Comparison of ENCODE assay signal across 8 mouse cellular contexts in genomic region chr7:79147011-79147837, GRCm38 (mm10). TPM values are rescaled to one million over a fixed set of nuclear protein-coding genes. Genes with fewer than 3 reads are reported as not detected.
A peak's percentile ranks its signal among the peaks of the same experiment; 100 is the strongest.
DNase-seq lines count a peak whose midpoint lies in the region; ATAC-seq and TF ChIP-seq lines count a peak whose summit lies in the region.

No protein-coding gene starts in this region.

- WGBS in forebrain, embryonic 12.5 days = 52% methylated on average over 12 of the region's 12 CpGs
- 61% methylated on average over 12 of the region's 12 CpGs for WGBS in hindbrain, embryonic 15.5 days
- 60% methylated on average over 12 of the region's 12 CpGs for WGBS in liver, postnatal 0 days (ENCODE audit: insufficient replicate concordance)

- peak overlapping the region; percentile 98 for H3K27ac ChIP-seq in gastrocnemius, adult 2 months
- no peak overlapping the region for H3K27ac ChIP-seq in forebrain, embryonic 12.5 days
- H3K27ac ChIP-seq in hindbrain, embryonic 15.5 days (replicated peaks) = no peak overlapping the region
- H3K27ac ChIP-seq in liver, postnatal 0 days (ENCODE audit: low read depth) = no peak overlapping the region

- H3K27me3 ChIP-seq in forebrain, embryonic 12.5 days = no peaks in the 10 kb centered on the region
- no peaks in the 10 kb centered on the region for H3K27me3 ChIP-seq in hindbrain, embryonic 15.5 days
- H3K27me3 ChIP-seq in liver, postnatal 0 days (ENCODE audit: insufficient read depth, low read length) = no peaks in the 10 kb centered on the region

- no peak for TF ChIP-seq EP300 in liver, postnatal 0 days (IDR thresholded peaks at IDR 0.05; ENCODE audit: low read depth)

- no peaks in the 10 kb centered on the region for H3K9me3 ChIP-seq in forebrain, embryonic 12.5 days
- no peaks in the 10 kb centered on the region for H3K9me3 ChIP-seq in hindbrain, embryonic 15.5 days
- no peaks in the 10 kb centered on the region for H3K9me3 ChIP-seq in liver, postnatal 0 days (ENCODE audit: low read length)

- H3K4me1 ChIP-seq in forebrain, embryonic 12.5 days = peaks cover 30% of the 10 kb centered on the region
- peaks cover 18% of the 10 kb centered on the region for H3K4me1 ChIP-seq in hindbrain, embryonic 15.5 days (replicated peaks)
- H3K4me1 ChIP-seq in liver, postnatal 0 days (ENCODE audit: insufficient read depth) = peaks cover 5% of the 10 kb centered on the region; the same call in 1 of the 2 replicates

- H3K4me3 ChIP-seq in gastrocnemius, adult 2 months = peak overlapping the region; percentile 97
- H3K4me3 ChIP-seq in forebrain, embryonic 12.5 days (replicated peaks) = peak overlapping the region; percentile 61; the same call in 1 of the 2 replicates
- peak overlapping the region; percentile 61 for H3K4me3 ChIP-seq in hindbrain, embryonic 15.5 days
- no peak overlapping the region for H3K4me3 ChIP-seq in liver, postnatal 0 days (ENCODE audit: low read depth, low read length)

- DNase-seq in gastrocnemius, adult 2 months = peak; percentile 75
- no peak for DNase-seq in gastrocnemius, postnatal 4 days (ENCODE audit: low spot score in 2 of 2)
- no peak for DNase-seq in liver, postnatal 0 days
- DNase-seq in urinary bladder, postnatal 36 days (ENCODE audit: low spot score in 2 of 2) = no peak
- DNase-seq in ovary, postnatal 14 days (ENCODE audit: low spot score) = no peak

- H3K4me2 ChIP-seq in forebrain, embryonic 12.5 days = peak overlapping the region; percentile 89
- peak overlapping the region; percentile 96 for H3K4me2 ChIP-seq in hindbrain, embryonic 15.5 days
- peak overlapping the region; percentile 92 for H3K4me2 ChIP-seq in liver, postnatal 0 days (ENCODE audit: low read depth, low read length)

- intact Hi-C loops in gastrocnemius, adult 2 months (cut with DNase I) = loop anchor here (5.0 to 10.0 kb wide), 2 partner anchors 55 to 318 kb away; partner anchors contain the start of gene Polg

- peak overlapping the region; percentile 59; the same call in 1 of the 2 replicates for H3K9ac ChIP-seq in forebrain, embryonic 12.5 days
- H3K9ac ChIP-seq in hindbrain, embryonic 15.5 days = peak overlapping the region; percentile 3; the same call in 1 of the 2 replicates
- H3K9ac ChIP-seq in liver, postnatal 0 days (replicated peaks) = no peak overlapping the region

- no peak for TF ChIP-seq CTCF in gastrocnemius, adult 2 months (IDR thresholded peaks at IDR 0.05)
- TF ChIP-seq CTCF in liver, postnatal 0 days (IDR thresholded peaks at IDR 0.05; ENCODE audit: low read depth) = no peak

- 0 out of 2 replicates have a peak, but pooled peaks cover 3% of the 10 kb centered on the region for H3K36me3 ChIP-seq in forebrain, embryonic 12.5 days (replicated peaks)
- no peaks in the 10 kb centered on the region for H3K36me3 ChIP-seq in hindbrain, embryonic 15.5 days
- H3K36me3 ChIP-seq in liver, postnatal 0 days (replicated peaks; ENCODE audit: insufficient read depth, low read length) = 0 out of 2 replicates have a peak, but pooled peaks cover 2% of the 10 kb centered on the region

- ATAC-seq in forebrain, embryonic 12.5 days (ENCODE audit: low FRiP score) = no peak
- ATAC-seq in hindbrain, embryonic 15.5 days (ENCODE audit: low FRiP score, low read depth) = no peak
- ATAC-seq in liver, postnatal 0 days = no peak
- ATAC-seq in cerebellum, adult (ENCODE audit: insufficient number of reproducible peaks, low FRiP score, low TSS enrichment) = no peak

RNA-seq across cellular contexts. Expression of gene Mfge8, which starts 1.6 kb away (rescaled TPM):
- total RNA-seq in gastrocnemius, adult 2 months (2021) = 10 to 100 TPM; 39.1 to 53.6 TPM
- total RNA-seq in gastrocnemius, postnatal 4 days (2021) = 100 to 1,000 TPM; 103 TPM
- polyA plus RNA-seq in forebrain, embryonic 12.5 days (2016; fragmentation: Nextera tagmentation; extraction: Ambion mirVana) = 54.4 and 59.7 TPM in 2 replicates
- polyA plus RNA-seq in hindbrain, embryonic 15.5 days (2015; fragmentation: Nextera tagmentation; extraction: Ambion mirVana) = 206 and 214 TPM in 2 replicates
- polyA plus RNA-seq in liver, postnatal 0 days (2015; fragmentation: Nextera tagmentation; extraction: Ambion mirVana) = 55.5 and 61.1 TPM in 2 replicates

RNA-seq across cellular contexts. Expression of gene Hapln3, which starts 16.4 kb away (rescaled TPM):
- under 1 TPM; 0.28 to 0.70 TPM for total RNA-seq in gastrocnemius, adult 2 months (2021)
- total RNA-seq in gastrocnemius, postnatal 4 days (2021) = under 1 TPM; 0.22 to 0.57 TPM
- 1.5 and 1.8 TPM in 2 replicates for polyA plus RNA-seq in forebrain, embryonic 12.5 days (2016; fragmentation: Nextera tagmentation; extraction: Ambion mirVana)
- 2.2 TPM in 2 replicates for polyA plus RNA-seq in hindbrain, embryonic 15.5 days (2015; fragmentation: Nextera tagmentation; extraction: Ambion mirVana)
- not detected in 2 replicates for polyA plus RNA-seq in liver, postnatal 0 days (2015; fragmentation: Nextera tagmentation; extraction: Ambion mirVana)
